Mouse (Mus musculus): ENCODE data around the gene Mtnr1a. TPM values are rescaled to one million over a fixed set of nuclear protein-coding genes. Genes with fewer than 3 reads are reported as not detected.
A peak's percentile ranks its signal among the peaks of the same experiment; 100 is the strongest.
"Not testable (repeated sequence)": the region's sequence is repeated elsewhere in the genome, so short reads cannot be mapped to it uniquely, and the experiment has no call there.

The Mtnr1a gene
- polyA plus RNA-seq, 1 experiment from 2014 or later = not detected

DNA sequence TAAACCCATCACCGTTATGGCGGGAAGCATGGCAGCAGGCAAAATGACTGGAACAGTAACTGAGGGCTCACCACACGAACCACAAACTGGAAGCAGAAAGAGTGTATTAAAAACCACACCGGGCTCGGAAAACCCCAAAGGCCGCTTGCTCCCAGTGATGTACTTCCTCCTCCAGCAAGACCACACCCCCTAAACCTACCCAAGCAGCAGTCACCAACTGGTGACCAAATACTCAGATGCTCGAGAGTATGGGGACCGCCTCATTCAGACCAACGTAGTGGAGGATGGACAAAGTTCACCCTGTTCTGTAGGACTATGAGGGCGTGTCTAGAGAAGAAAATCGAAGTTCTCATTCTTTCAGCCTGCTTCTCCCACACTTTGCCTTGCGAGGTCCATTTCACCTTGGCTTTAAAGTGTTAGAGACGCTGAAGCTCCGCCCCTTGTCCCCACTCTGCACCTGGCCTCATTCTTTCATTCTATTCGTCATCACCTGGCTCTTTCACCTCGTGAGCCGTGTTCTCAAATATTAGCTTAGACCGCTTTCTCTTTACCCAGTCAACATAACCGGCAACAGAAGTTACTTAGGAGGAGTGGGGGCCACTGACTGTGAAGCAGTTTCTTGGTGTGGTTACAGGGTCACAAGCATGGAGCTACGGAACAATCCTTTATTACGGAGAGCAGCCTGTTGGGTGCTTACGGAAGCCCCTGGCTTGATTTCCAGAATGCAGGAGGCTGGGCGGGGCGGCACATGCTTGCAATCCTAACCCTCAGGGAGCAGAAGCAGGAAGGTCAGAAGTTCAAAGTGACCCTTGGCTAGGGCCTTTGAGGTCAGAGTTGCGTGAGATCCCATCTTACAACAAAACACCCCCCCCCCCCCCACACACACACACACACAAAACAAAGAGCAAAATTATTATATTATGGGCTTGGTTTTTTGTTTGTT lies 5.7 kb upstream of the Mtnr1a start:
- Histone ChIP-seq H3K27ac (replicated peaks in 1 of 2; ENCODE audit: control insufficient read depth in 1 of 2, insufficient read depth in 1 of 2, low read depth in 2 of 2, low read length in 2 of 2) (no peak overlapping the region), H3K9ac (ENCODE audit: low read length) (no peak overlapping the region), H3K36me3 (ENCODE audit: control insufficient read depth, insufficient read depth, low read length) (0 out of 2 replicates have a peak, but pooled peaks cover 2% of the 10 kb centered on the region), H3K4me2 (ENCODE audit: low read length) (no peak overlapping the region), H3K9me3 (ENCODE audit: control insufficient read depth, low read length) (no peaks in the 10 kb centered on the region), H3K4me1 (ENCODE audit: control insufficient read depth in 2 of 2, insufficient read depth in 2 of 2, low read length in 2 of 2) (peaks cover 0 to 6% of the 10 kb centered on the region in 2 experiments; a peak in 2 of 4 replicates), H3K4me3 (ENCODE audit: control insufficient read depth in 1 of 2, insufficient read depth in 1 of 2, low read depth in 1 of 2, low read length in 2 of 2) (no peak overlapping the region), H3K27me3 (ENCODE audit: control insufficient read depth, insufficient read depth, low read length) (no peaks in the 10 kb centered on the region)
- ATAC-seq (ENCODE audit: insufficient number of reproducible peaks, insufficient read depth, low FRiP score, low read depth) = no peak
- WGBS = 77% methylated on average over 25 of the region's 25 CpGs

DNA sequence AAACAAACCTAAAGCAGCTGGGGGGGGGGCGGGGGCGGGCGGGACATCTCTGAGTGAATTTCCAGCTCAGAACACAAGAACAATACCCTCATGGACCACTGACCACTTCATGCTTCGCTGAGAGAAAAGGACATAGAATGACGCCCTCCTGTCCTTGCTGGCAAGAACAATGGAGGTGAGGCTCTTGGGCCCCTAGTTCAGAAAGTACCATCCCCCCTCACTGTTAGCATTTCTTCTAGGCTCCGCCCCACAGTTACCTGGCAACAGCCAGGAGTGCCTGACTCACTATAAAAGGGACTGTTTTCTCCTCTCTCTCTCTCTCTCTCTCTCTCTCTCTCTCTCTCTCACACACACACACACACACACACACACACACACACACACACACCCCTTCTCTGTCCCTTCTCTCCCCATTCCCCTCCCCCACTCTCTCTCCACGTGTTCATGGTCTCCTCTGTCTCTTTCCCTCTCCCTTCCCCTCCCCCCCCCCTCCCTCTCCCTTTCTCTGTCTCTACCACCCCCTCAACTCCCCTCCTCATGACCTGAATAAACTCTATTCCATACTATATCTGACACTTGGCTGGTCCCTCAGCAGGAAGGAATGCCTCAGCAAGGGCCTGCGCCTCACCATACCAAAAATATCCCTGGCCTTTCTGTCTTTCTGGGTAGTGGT lies 4.6 kb upstream of the Mtnr1a start:
- H3K4me3 ChIP-seq (ENCODE audit: control insufficient read depth in 1 of 2, insufficient read depth in 1 of 2, low read depth in 1 of 2, low read length in 2 of 2) = no peak overlapping the region
- 50% methylated on average over 8 of the region's 8 CpGs for WGBS
- no peak for ATAC-seq (ENCODE audit: insufficient number of reproducible peaks, insufficient read depth, low FRiP score, low read depth)
- no peaks in the 10 kb centered on the region; the same call in 1 of the 2 replicates for H3K27me3 ChIP-seq (ENCODE audit: control insufficient read depth, insufficient read depth, low read length)
- peaks cover 3 to 8% of the 10 kb centered on the region in 2 experiments; a peak in 3 of 4 replicates for H3K4me1 ChIP-seq (ENCODE audit: control insufficient read depth in 2 of 2, insufficient read depth in 2 of 2, low read length in 2 of 2)
- H3K36me3 ChIP-seq (ENCODE audit: control insufficient read depth, insufficient read depth, low read length) = no peaks in the 10 kb centered on the region
- H3K4me2 ChIP-seq (ENCODE audit: low read length) = no peak overlapping the region
- no peak overlapping the region for H3K27ac ChIP-seq (replicated peaks in 1 of 2; ENCODE audit: control insufficient read depth in 1 of 2, insufficient read depth in 1 of 2, low read depth in 2 of 2, low read length in 2 of 2)
- no peak overlapping the region for H3K9ac ChIP-seq (ENCODE audit: low read length)
- H3K9me3 ChIP-seq (ENCODE audit: control insufficient read depth, low read length) = no peaks in the 10 kb centered on the region

DNA sequence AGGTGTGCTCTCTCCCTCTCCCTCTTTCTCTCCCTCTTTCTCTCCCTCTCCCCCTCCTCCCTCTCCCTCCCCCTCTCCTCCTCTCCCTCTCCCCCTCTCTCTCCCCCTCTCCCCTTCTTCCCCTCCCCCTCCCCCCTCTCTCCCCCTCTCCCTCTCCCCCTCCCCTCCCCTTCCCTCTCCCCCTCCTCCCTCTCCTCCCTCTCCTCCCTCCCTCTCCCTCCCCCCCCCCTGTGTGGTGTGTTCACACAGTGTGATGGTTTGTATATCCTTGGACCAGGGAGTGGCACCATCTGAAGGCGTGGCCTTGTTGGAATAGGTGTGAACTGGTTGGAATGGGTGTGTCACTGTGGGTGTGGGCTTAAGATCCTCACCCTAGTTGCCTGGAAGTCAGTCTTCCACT lies 3.5 kb upstream of the Mtnr1a start:
- not testable (repeated sequence) for H3K4me3 ChIP-seq (ENCODE audit: control insufficient read depth in 1 of 2, insufficient read depth in 1 of 2, low read depth in 1 of 2, low read length in 2 of 2); H3K27ac ChIP-seq (replicated peaks in 1 of 2; ENCODE audit: control insufficient read depth in 1 of 2, insufficient read depth in 1 of 2, low read depth in 2 of 2, low read length in 2 of 2); H3K4me2 ChIP-seq (ENCODE audit: low read length); H3K4me1 ChIP-seq (ENCODE audit: control insufficient read depth in 2 of 2, insufficient read depth in 2 of 2, low read length in 2 of 2); H3K36me3 ChIP-seq (ENCODE audit: control insufficient read depth, insufficient read depth, low read length); H3K9ac ChIP-seq (ENCODE audit: low read length); H3K9me3 ChIP-seq (ENCODE audit: control insufficient read depth, low read length); H3K27me3 ChIP-seq (ENCODE audit: control insufficient read depth, insufficient read depth, low read length); ATAC-seq (ENCODE audit: insufficient number of reproducible peaks, insufficient read depth, low FRiP score, low read depth)
- 89% methylated on average over 1 of the region's 1 CpGs for WGBS

DNA sequence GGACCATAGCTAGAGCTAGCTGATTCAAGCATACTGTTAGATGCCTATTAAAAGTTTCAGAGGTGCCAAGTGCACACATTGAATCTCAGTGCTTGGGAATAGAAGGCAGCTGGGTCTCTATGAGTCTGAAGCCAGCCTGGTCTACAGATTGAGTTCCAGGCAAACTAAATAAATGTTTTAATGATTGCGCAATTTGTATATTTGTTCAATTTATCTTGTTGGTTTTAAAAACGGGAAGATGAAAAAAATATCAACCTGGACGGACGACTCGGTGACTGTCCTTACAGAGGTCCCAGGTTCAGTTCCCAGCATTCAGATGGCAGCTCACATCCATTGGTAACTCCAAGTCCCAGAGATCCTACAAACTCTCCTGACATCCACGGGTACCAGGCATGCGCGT lies 2.0 kb downstream of the Mtnr1a start:
- H3K9ac ChIP-seq (ENCODE audit: low read length) = no peak overlapping the region
- ATAC-seq (ENCODE audit: insufficient number of reproducible peaks, insufficient read depth, low FRiP score, low read depth) = no peak
- 82% methylated on average over 8 of the region's 8 CpGs for WGBS
- H3K4me2 ChIP-seq (ENCODE audit: low read length) = no peak overlapping the region
- H3K27ac ChIP-seq (replicated peaks in 1 of 2; ENCODE audit: control insufficient read depth in 1 of 2, insufficient read depth in 1 of 2, low read depth in 2 of 2, low read length in 2 of 2) = no peak overlapping the region
- no peak overlapping the region for H3K4me3 ChIP-seq (ENCODE audit: control insufficient read depth in 1 of 2, insufficient read depth in 1 of 2, low read depth in 1 of 2, low read length in 2 of 2)
- no peaks in the 10 kb centered on the region for H3K36me3 ChIP-seq (ENCODE audit: control insufficient read depth, insufficient read depth, low read length)
- peaks cover 8% of the 10 kb centered on the region; the same call in 1 of the 2 replicates for H3K27me3 ChIP-seq (ENCODE audit: control insufficient read depth, insufficient read depth, low read length)
- no peaks in the 10 kb centered on the region for H3K9me3 ChIP-seq (ENCODE audit: control insufficient read depth, low read length)
- peaks cover 2 to 3% of the 10 kb centered on the region in 2 experiments; a peak in 2 of 4 replicates for H3K4me1 ChIP-seq (ENCODE audit: control insufficient read depth in 2 of 2, insufficient read depth in 2 of 2, low read length in 2 of 2)

DNA sequence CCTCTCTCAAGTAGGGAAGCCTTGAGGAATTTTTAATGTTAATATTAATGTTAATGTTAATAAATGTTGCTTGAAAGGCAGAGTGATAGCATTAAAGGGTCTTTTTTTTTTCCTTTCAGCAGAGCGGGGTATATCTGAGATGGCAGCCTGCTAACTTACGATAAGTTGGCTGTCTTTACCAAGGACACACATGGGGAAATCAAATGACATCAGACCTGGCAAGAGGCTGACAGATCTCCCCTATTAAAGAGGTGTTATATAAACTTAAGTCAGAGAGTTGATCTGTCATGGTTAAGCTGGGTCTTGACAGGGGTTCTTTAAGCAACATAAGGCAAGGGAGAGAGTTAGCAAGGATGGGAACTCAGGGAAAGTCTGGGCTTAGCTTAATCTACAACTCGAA lies 11.9 kb downstream of the Mtnr1a start:
- no peak for ATAC-seq (ENCODE audit: insufficient number of reproducible peaks, insufficient read depth, low FRiP score, low read depth)
- WGBS = 84% methylated on average over 3 of the region's 3 CpGs
- Histone ChIP-seq H3K9ac (ENCODE audit: low read length) (no peak overlapping the region), H3K4me2 (ENCODE audit: low read length) (no peak overlapping the region), H3K4me1 (ENCODE audit: control insufficient read depth in 2 of 2, insufficient read depth in 2 of 2, low read length in 2 of 2) (no peaks in the 10 kb centered on the region), H3K9me3 (ENCODE audit: control insufficient read depth, low read length) (no peaks in the 10 kb centered on the region), H3K27ac (replicated peaks in 1 of 2; ENCODE audit: control insufficient read depth in 1 of 2, insufficient read depth in 1 of 2, low read depth in 2 of 2, low read length in 2 of 2) (no peak overlapping the region), H3K36me3 (ENCODE audit: control insufficient read depth, insufficient read depth, low read length) (no peaks in the 10 kb centered on the region), H3K27me3 (ENCODE audit: control insufficient read depth, insufficient read depth, low read length) (no peaks in the 10 kb centered on the region), H3K4me3 (ENCODE audit: control insufficient read depth in 1 of 2, insufficient read depth in 1 of 2, low read depth in 1 of 2, low read length in 2 of 2) (no peak overlapping the region)

DNA sequence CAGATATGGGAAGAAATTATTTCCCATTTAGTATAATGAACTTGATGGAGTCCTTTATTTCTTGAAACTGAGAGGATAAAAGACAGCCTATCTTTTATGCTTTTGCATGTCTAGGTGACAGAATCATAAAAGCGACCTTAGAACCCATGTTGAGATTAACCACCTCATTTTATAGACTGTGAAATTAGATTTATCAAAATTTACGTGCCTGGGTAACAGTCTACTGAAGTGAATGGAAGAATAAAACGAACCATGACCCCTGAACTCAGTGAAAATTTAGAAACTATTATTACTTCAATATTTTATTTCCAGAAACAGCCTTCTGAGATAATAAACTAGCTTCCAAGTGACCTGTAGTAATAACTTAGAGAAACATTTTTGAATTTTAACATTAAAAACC lies 24.7 kb downstream of the Mtnr1a start:
- no peak overlapping the region for H3K4me2 ChIP-seq (ENCODE audit: low read length)
- H3K36me3 ChIP-seq (ENCODE audit: control insufficient read depth, insufficient read depth, low read length) = no peaks in the 10 kb centered on the region
- H3K4me3 ChIP-seq (ENCODE audit: control insufficient read depth in 1 of 2, insufficient read depth in 1 of 2, low read depth in 1 of 2, low read length in 2 of 2) = no peak overlapping the region
- no peak for ATAC-seq (ENCODE audit: insufficient number of reproducible peaks, insufficient read depth, low FRiP score, low read depth)
- H3K9me3 ChIP-seq (ENCODE audit: control insufficient read depth, low read length) = no peaks in the 10 kb centered on the region
- H3K27me3 ChIP-seq (ENCODE audit: control insufficient read depth, insufficient read depth, low read length) = no peaks in the 10 kb centered on the region
- no peaks in the 10 kb centered on the region for H3K4me1 ChIP-seq (ENCODE audit: control insufficient read depth in 2 of 2, insufficient read depth in 2 of 2, low read length in 2 of 2)
- 71% methylated on average over 3 of the region's 3 CpGs for WGBS
- H3K27ac ChIP-seq (replicated peaks in 1 of 2; ENCODE audit: control insufficient read depth in 1 of 2, insufficient read depth in 1 of 2, low read depth in 2 of 2, low read length in 2 of 2) = no peak overlapping the region
- no peak overlapping the region for H3K9ac ChIP-seq (ENCODE audit: low read length)

DNA sequence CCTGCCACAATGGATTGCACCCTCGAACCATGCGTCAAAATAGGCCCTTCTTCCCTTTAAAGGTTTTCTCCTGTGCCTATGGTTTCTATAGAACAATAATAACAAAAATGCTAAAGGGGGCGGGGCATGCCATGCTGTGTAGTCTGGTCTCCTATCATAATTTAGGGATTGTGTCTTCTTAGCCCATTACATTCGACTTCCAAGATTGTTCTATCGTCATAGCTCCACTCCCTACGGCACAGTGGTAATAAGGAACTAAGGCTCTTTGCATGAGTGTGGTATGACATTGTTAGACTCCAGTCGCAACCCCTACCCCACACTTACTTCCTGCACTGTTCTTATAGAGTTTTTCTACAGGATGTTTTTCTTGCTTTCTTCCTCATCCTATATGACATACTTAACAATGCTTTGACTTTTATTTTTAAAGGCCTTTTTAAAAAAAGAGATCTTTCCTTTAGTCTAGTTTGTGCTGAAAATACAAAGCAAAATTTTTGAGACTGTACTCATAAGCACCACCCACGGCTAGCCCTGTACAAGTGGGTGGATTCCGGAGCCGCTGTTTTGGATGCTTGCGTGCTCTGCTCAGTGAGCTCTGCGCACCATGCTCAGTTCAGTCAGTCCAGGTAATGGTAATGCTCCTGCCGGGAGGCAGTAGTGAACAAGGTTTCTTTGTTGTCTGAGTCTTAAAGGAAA lies 40.6 kb downstream of the Mtnr1a start:
- no peak for ATAC-seq (ENCODE audit: insufficient number of reproducible peaks, insufficient read depth, low FRiP score, low read depth)
- Histone ChIP-seq H3K4me2 (ENCODE audit: low read length) (peak overlapping the region; percentile 63), H3K27me3 (ENCODE audit: control insufficient read depth, insufficient read depth, low read length) (0 out of 2 replicates have a peak, but pooled peaks cover 6% of the 10 kb centered on the region), H3K9me3 (ENCODE audit: control insufficient read depth, low read length) (no peaks in the 10 kb centered on the region), H3K9ac (ENCODE audit: low read length) (no peak overlapping the region), H3K36me3 (ENCODE audit: control insufficient read depth, insufficient read depth, low read length) (no peaks in the 10 kb centered on the region), H3K4me3 (ENCODE audit: control insufficient read depth in 1 of 2, insufficient read depth in 1 of 2, low read depth in 1 of 2, low read length in 2 of 2) (peak overlapping the region in 1 of 2 experiments; percentile 30; a peak in 3 of 4 replicates), H3K27ac (replicated peaks in 1 of 2; ENCODE audit: control insufficient read depth in 1 of 2, insufficient read depth in 1 of 2, low read depth in 2 of 2, low read length in 2 of 2) (no peak overlapping the region), H3K4me1 (ENCODE audit: control insufficient read depth in 2 of 2, insufficient read depth in 2 of 2, low read length in 2 of 2) (0 out of 4 replicates have a peak, but pooled peaks cover 0 to 9% of the 10 kb centered on the region in 2 experiments)
- WGBS = 18% methylated on average over 13 of the region's 13 CpGs
